Mouse (Mus musculus): Measurements from ENCODE around the gene Wdr41. TPM values are rescaled to one million over a fixed set of nuclear protein-coding genes. Genes with fewer than 3 reads are reported as not detected.

The Wdr41 gene
- 17.3 and 19.3 TPM in 2 replicates for polyA plus RNA-seq (2016; fragmentation: Nextera tagmentation; extraction: Ambion mirVana)

DNA sequence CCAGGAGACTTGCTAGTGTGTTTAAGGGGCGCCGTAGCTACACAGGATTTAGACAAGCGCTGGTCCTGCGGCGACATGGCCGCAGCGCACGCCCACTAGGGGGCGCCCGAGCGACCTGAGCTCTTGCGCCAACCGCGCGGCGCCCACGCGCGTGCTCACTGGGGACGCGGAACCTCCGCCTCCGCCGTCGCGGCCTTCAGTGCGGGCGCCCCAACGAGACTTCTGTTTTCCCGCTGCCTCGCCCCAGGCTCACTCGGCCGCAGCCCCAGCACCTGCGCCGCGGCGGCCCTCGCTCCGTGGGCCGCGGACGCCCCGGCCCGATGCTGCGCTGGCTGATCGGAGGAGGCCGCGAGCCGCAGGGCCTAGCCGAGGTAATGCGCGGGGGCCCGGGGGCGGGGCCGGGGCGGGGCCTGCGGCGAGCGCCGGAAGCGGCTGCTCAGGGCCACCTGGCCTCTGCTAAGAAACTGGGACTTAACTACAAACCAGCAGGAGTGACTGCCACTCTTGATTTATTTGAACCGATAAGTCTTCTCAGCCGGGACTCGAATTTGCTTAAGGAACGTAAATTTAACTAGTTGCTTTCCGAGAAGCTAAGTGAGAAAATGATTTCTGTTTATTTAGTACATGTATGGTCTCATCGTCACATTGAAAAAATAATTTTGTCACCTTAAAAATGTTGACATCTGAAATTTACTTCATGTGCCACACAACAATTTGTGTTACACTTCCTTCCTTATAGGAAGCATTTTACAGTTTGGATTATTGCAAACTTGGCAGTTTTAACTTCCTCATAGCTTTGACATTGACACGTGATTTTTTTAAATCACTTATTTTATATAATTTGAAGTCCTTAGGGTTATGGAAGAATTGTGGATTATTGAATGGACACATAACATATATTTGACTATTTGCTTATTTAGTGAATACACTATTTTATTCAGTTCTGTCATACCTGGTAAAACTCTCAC lies at the start of gene Wdr41:
Gene Wdr41 (plus strand): TSS at position 126 of the 968 bp plus-strand sequence.
- Histone ChIP-seq H3K9me3 (no peaks in the 10 kb centered on the region), H3K4me1 (peaks cover 26% of the 10 kb centered on the region), H3K4me3 (peak within 1 kb of the TSS; percentile 87), H3K36me3 (peaks cover 3% of the 10 kb centered on the region; the same call in 1 of the 2 replicates), H3K27ac (peak within 1 kb of the TSS; percentile 100), H3K27me3 (ENCODE audit: insufficient read depth, poor library complexity, severe bottlenecking) (no peaks in the 10 kb centered on the region; the same call in 1 of the 2 replicates)
- 2% methylated on average over 68 of the region's 68 CpGs for WGBS
- DNase-seq (ENCODE audit: low spot score), result peak; percentile 93

DNA sequence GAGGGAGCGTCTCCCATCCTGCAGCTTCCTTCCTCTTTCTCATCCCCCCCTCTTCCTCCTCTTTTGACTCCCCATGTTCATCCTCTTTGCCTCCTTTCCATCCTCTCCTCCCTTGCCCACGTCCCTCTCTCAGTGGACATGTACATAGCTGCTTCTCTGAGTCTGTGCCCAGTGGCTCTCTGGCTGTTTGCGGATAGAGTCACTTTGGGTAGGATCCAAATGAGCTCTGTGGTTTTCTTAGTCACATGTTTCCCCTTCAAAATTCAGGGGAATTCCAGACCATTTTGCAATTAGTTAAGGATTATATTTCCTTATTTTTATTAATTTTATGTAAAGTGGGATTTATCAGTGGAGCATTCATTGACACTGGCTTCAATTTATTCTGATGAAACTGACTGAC lies 48.1 kb upstream of the Wdr41 start:
- no peaks in the 10 kb centered on the region for H3K4me1 ChIP-seq
- 79% methylated on average over 3 of the region's 3 CpGs for WGBS
- H3K36me3 ChIP-seq, result no peaks in the 10 kb centered on the region
- H3K27ac ChIP-seq, result no peak overlapping the region
- H3K27me3 ChIP-seq (ENCODE audit: insufficient read depth, poor library complexity, severe bottlenecking), result peaks cover 14% of the 10 kb centered on the region; the same call in 1 of the 2 replicates
- no peaks in the 10 kb centered on the region for H3K9me3 ChIP-seq
- DNase-seq (ENCODE audit: low spot score), result no peak
- no peak overlapping the region for H3K4me3 ChIP-seq

DNA sequence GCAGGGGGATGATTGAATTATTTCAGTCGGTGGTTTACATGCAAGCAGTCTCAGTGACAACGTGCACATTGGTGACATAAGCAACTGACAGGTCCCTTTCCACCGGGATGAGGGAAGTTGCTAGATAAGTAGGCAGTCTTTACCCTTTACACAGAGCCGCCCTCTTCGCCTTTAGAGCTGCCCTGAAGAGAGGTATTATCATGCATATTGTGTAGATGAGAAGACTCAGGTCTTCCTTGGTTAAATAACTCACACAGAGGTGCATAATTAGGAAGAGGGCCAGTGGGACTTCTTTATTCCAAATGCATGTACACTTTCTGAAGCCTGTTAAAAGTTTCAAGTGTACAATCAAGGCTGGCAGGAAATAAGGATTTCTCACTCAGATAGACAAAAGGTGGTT lies 37.7 kb upstream of the Wdr41 start:
- H3K4me1 ChIP-seq, result no peaks in the 10 kb centered on the region
- H3K27me3 ChIP-seq (ENCODE audit: insufficient read depth, poor library complexity, severe bottlenecking), result 0 out of 2 replicates have a peak, but pooled peaks cover 8% of the 10 kb centered on the region
- H3K27ac ChIP-seq, result no peak overlapping the region
- H3K36me3 ChIP-seq, result no peaks in the 10 kb centered on the region
- H3K4me3 ChIP-seq, result no peak overlapping the region
- no peak for DNase-seq (ENCODE audit: low spot score)
- no peaks in the 10 kb centered on the region for H3K9me3 ChIP-seq
- 56% methylated on average over 5 of the region's 5 CpGs for WGBS

DNA sequence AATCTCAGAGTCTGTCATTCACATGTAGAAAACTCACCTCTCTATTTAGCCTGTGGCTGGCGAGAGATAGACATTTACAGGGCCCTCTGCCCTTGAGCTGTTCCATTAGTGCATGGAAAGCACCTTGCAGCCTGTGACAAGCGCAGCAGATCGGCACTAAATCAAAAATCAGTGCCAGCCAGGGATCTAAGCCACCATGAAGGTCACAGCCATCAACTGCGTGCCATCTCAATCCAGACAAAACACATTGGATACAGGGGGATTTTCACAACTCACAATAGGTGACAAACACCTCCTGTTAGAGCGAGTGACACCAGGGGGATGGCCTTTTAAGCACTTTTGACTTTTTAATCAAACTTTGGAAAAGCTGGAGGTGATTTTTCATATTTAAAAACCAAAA lies 36.0 kb upstream of the Wdr41 start:
- 60% methylated on average over 5 of the region's 5 CpGs for WGBS
- no peaks in the 10 kb centered on the region for H3K4me1 ChIP-seq

DNA sequence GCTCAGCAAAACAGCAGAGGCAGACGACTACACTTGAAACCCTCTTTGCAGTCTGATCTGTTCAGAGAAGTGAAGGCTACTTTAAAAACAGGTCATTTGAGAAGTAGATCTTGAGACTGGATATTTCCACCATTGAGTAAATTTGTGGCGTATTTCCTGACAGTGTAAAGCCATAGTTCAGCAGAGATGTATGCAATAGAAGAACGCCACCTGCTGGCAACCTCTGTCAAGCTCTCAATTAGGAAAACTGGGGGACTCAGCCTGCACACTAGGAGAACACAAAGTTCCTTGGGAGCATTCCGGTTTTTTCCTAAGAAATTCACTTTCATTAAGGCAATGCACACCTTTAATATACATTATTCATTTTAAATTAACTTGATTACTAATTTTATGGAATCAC lies 34.9 kb upstream of the Wdr41 start:
- 16% methylated on average over 4 of the region's 4 CpGs for WGBS
- H3K4me1 ChIP-seq, result no peaks in the 10 kb centered on the region
- H3K4me3 ChIP-seq, result no peak overlapping the region
- no peaks in the 10 kb centered on the region for H3K36me3 ChIP-seq
- DNase-seq (ENCODE audit: low spot score), result no peak
- 0 out of 2 replicates have a peak, but pooled peaks cover 5% of the 10 kb centered on the region for H3K27me3 ChIP-seq (ENCODE audit: insufficient read depth, poor library complexity, severe bottlenecking)
- H3K9me3 ChIP-seq, result no peaks in the 10 kb centered on the region
- no peak overlapping the region for H3K27ac ChIP-seq

More for the DNA sequence above, 36.0 kb upstream of the Wdr41 start:
- no peak for DNase-seq (ENCODE audit: low spot score)
- no peaks in the 10 kb centered on the region for H3K36me3 ChIP-seq
- H3K9me3 ChIP-seq, result no peaks in the 10 kb centered on the region
- 0 out of 2 replicates have a peak, but pooled peaks cover 8% of the 10 kb centered on the region for H3K27me3 ChIP-seq (ENCODE audit: insufficient read depth, poor library complexity, severe bottlenecking)
- H3K27ac ChIP-seq, result no peak overlapping the region
- no peak overlapping the region for H3K4me3 ChIP-seq

DNA sequence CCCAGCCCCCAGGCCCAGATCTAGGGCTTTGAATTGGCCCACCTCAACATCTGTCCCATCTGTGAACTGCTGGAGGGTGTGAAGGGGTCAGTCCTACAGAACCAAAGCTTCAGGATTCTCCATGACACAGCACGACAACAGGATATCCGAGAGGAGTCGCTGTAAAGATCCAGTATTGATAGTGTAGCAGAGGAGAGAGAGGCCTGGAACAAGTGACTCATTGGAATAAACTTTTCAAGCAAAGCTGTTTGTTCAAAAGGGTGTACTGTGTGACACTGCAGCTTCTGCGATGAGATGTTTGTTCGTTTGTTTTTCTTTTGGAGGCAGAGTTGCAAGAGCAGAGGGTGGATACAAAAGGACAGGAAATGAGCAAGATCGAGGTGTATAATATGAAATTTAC lies 20.2 kb upstream of the Wdr41 start:
- Histone ChIP-seq H3K9me3 (no peaks in the 10 kb centered on the region), H3K4me1 (peaks cover 4% of the 10 kb centered on the region; the same call in 1 of the 2 replicates), H3K27me3 (ENCODE audit: insufficient read depth, poor library complexity, severe bottlenecking) (no peaks in the 10 kb centered on the region), H3K27ac (no peak overlapping the region), H3K4me3 (no peak overlapping the region), H3K36me3 (no peaks in the 10 kb centered on the region)
- DNase-seq (ENCODE audit: low spot score), result no peak
- 56% methylated on average over 6 of the region's 6 CpGs for WGBS

DNA sequence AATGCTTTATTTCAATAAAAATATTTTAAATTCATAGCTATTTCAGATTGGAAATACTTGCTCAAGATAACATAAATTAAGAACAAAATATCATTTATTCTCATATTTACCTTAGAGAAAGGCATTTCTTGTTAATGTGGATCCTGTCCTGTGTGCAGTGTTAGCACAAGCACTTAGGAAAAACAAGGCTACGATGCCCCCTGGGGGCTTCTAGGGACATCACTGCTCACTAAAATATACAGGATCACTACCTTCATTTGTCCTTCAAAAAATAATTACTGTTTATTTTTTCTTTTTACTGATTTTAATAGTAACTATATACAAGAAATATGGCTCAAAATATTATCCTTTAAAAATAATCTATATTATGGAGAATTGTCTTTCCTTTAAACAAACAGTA lies 18.2 kb upstream of the Wdr41 start:
- 54% methylated on average over 1 of the region's 1 CpGs for WGBS
- DNase-seq (ENCODE audit: low spot score), result no peak

DNA sequence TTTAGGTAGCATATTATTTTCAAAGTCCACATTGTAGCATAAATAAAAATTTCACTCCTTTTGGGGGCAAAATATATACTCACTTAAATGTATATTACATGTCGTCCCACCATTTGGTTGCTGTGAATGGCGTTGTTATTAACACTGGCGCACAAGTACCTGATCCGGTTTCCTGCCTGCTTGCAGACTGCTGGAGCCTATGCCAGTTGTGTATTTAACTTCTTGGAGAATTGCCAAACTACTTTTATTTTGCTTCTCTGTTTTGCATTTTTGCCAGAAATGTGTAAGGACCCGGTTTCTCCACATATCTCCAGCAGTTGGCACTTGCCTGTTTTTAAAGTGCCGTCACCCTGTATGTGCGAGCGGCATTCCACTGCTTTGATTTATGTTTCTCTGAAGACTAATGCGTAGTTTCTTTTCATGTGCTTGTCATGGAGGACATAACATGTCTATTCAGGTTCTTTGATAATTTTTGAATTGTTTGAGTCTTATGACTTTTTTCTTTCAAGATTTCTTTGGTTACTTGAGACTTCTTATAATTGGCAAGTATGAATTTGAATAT lies 6.1 kb upstream of the Wdr41 start:
- no peak overlapping the region for H3K4me3 ChIP-seq
- H3K4me1 ChIP-seq, result no peaks in the 10 kb centered on the region
- no peaks in the 10 kb centered on the region for H3K36me3 ChIP-seq
- H3K9me3 ChIP-seq, result no peaks in the 10 kb centered on the region
- no peaks in the 10 kb centered on the region; the same call in 1 of the 2 replicates for H3K27me3 ChIP-seq (ENCODE audit: insufficient read depth, poor library complexity, severe bottlenecking)
- no peak for DNase-seq (ENCODE audit: low spot score)
- WGBS, result 81% methylated on average over 9 of the region's 9 CpGs
- H3K27ac ChIP-seq, result no peak overlapping the region

More for the DNA sequence above, 18.2 kb upstream of the Wdr41 start:
- Histone ChIP-seq H3K27ac (no peak overlapping the region), H3K4me3 (no peak overlapping the region), H3K36me3 (no peaks in the 10 kb centered on the region), H3K9me3 (no peaks in the 10 kb centered on the region), H3K4me1 (peaks cover 4% of the 10 kb centered on the region; the same call in 1 of the 2 replicates), H3K27me3 (ENCODE audit: insufficient read depth, poor library complexity, severe bottlenecking) (no peaks in the 10 kb centered on the region)

DNA sequence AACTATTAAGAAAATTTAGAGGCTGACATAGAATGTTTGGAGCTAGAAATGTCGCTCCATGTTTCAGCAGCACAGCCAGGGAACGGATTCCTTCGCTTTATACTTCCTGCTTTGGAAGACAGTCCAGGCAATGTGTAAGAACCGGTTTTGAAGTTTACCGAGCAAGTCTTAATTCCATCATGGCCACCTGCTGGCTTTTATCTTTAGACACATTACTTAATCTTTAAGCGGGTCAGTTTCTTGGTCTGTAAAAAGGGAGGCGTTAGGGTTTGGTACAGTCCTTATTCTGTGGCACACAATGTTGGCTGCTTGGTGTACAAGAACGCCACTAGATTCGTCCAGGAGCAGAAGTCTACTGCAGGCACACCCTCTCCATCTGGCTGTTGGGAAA lies 321 bp upstream of the Wdr41 start:
- Histone ChIP-seq H3K4me3 (peak overlapping the region; percentile 87), H3K27ac (peak overlapping the region; percentile 100), H3K4me1 (peaks cover 26% of the 10 kb centered on the region), H3K9me3 (no peaks in the 10 kb centered on the region), H3K27me3 (ENCODE audit: insufficient read depth, poor library complexity, severe bottlenecking) (no peaks in the 10 kb centered on the region; the same call in 1 of the 2 replicates), H3K36me3 (no peaks in the 10 kb centered on the region)
- DNase-seq (ENCODE audit: low spot score), result no peak
- WGBS, result 24% methylated on average over 9 of the region's 9 CpGs

DNA sequence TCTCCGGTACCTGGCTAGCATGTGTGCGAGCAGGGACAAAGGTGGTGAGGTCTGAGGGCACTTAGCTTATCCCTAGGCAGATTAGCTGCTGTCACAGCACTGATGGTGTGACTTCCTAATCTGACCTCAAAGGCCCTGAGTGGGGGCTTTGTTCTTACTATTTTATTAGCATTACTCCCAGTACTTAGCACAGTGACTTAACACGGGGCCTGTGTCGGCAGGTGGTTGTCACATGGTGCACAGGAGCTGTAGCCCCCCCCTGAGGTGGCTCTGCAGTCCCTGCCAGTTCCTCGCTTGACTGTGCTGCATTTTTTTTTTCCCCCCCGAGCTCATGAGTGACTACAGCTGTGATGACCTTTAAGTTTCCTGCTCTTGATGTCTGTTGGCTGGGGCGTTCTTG lies 2.9 kb downstream of the Wdr41 start:
- Histone ChIP-seq H3K27ac (no peak overlapping the region), H3K4me1 (peaks cover 26% of the 10 kb centered on the region), H3K36me3 (peaks cover 8% of the 10 kb centered on the region; the same call in 1 of the 2 replicates), H3K27me3 (ENCODE audit: insufficient read depth, poor library complexity, severe bottlenecking) (no peaks in the 10 kb centered on the region), H3K4me3 (no peak overlapping the region), H3K9me3 (no peaks in the 10 kb centered on the region)
- DNase-seq (ENCODE audit: low spot score), result no peak
- WGBS, result 32% methylated on average over 7 of the region's 7 CpGs

DNA sequence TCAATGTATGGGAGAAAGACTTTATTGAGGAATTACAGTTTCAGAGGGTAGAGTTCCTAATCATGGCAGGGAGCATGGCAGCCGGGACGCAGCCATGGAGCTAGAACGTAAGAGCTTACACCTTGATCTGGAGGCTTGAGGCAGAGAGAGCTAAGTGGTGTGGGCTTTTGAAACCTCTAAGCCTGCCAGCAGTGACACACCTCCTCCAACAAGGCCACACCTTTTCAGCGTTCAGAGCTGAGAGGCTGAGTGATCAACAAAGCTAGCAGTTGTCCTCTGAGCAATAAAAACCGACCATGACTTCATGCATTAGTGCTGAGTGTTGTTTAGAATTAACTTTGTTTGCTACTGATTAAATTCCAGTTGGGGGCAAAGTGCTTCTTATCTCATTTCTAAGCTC lies 14.4 kb downstream of the Wdr41 start:
- H3K27ac ChIP-seq, result no peak overlapping the region
- H3K36me3 ChIP-seq, result peaks cover 11% of the 10 kb centered on the region; the same call in 1 of the 2 replicates
- no peak for DNase-seq (ENCODE audit: low spot score)
- no peaks in the 10 kb centered on the region for H3K27me3 ChIP-seq (ENCODE audit: insufficient read depth, poor library complexity, severe bottlenecking)
- WGBS, result 48% methylated on average over 5 of the region's 5 CpGs
- no peaks in the 10 kb centered on the region for H3K9me3 ChIP-seq
- peaks cover 3% of the 10 kb centered on the region; the same call in 1 of the 2 replicates for H3K4me1 ChIP-seq
- H3K4me3 ChIP-seq, result no peak overlapping the region

DNA sequence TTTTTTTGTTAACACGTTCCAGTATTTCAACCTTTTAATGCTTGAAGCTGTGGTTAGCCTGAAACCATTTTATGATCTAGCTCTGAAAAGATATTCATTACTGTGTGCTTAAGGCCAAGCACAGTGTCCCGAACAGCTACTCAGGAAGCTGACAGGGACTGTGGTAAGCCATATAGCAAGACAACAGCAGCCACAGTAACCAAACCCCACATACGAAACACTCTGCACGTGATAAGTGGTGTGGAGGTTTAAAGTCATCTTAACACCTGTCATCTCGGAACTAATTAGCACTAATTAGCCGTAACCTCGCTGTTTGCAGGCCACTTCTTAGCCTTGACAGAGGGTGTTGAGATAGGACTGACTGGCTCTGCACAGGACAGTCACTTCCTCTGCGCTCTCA lies 31.1 kb downstream of the Wdr41 start:
- no peak for DNase-seq (ENCODE audit: low spot score)
- Histone ChIP-seq H3K4me1 (0 out of 2 replicates have a peak, but pooled peaks cover 3% of the 10 kb centered on the region), H3K36me3 (no peaks in the 10 kb centered on the region), H3K4me3 (no peak overlapping the region), H3K27ac (no peak overlapping the region), H3K27me3 (ENCODE audit: insufficient read depth, poor library complexity, severe bottlenecking) (no peaks in the 10 kb centered on the region), H3K9me3 (no peaks in the 10 kb centered on the region)
- WGBS, result 61% methylated on average over 8 of the region's 8 CpGs

DNA sequence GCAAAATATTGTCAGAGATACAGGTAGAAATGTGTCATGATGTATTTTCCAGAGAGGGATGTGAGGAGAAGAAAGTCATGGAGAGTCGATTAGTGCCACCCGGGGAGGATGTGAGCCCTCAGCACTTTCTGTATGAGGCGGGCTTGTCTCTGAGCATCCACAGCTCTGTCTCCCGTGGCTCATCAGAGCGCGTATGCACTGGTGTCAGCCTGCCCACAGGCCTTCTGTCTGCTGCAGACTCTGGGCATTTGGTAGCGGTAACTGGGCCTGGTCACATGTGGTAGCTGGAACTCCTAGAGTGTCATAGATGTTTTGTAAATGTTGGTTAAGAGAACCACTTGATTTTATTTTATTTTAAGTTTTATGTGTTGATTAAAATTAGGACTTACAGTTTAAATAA lies 33.1 kb downstream of the Wdr41 start:
- WGBS, result 81% methylated on average over 7 of the region's 7 CpGs
- DNase-seq (ENCODE audit: low spot score), result peak; percentile 59
- Histone ChIP-seq H3K27me3 (ENCODE audit: insufficient read depth, poor library complexity, severe bottlenecking) (no peaks in the 10 kb centered on the region), H3K9me3 (no peaks in the 10 kb centered on the region), H3K4me3 (no peak overlapping the region), H3K4me1 (0 out of 2 replicates have a peak, but pooled peaks cover 3% of the 10 kb centered on the region), H3K27ac (no peak overlapping the region), H3K36me3 (peaks cover 3% of the 10 kb centered on the region; the same call in 1 of the 2 replicates)
